Mouse (Mus musculus): ENCODE measurements around the gene Serinc3. TPM values are rescaled to one million over a fixed set of nuclear protein-coding genes. Genes with fewer than 3 reads are reported as not detected.

Gene Serinc3
- 21.2 and 28.1 TPM in 2 replicates for polyA plus RNA-seq (2021; fragmentation: Nextera tagmentation)
- long read RNA-seq, experiment 1, transcript Serinc3-201 (10 exons, 3,683 nt), result major isoform, 20 of 37 reads
- long read RNA-seq, experiment 1, partial matches to known transcripts, result 4 of 37 reads
- long read RNA-seq, experiment 1, other reads (novel, unspliced or antisense), result 13 of 37 reads
- long read RNA-seq, experiment 2, transcript Serinc3-201 (10 exons, 3,683 nt), result major isoform, 53 of 62 reads
- long read RNA-seq, experiment 2, partial matches to known transcripts, result 5 of 62 reads
- long read RNA-seq, experiment 2, other reads (novel, unspliced or antisense), result 4 of 62 reads

GRCm38 (mm10) chr2:163644575-163645385 lies at the start of gene Serinc3:
TSS of gene Serinc3 (minus strand) at chr2:163645131.

GRCm38 (mm10) chr2:163657975-163658886 lies 13.3 kb upstream of the Serinc3 start, which contains the start of gene Pkig:
TSS of gene Pkig (plus strand) at chr2:163658386.

GRCm38 (mm10) chr2:163602101-163602971 lies 42.6 kb downstream of the Serinc3 start, which contains the start of gene Ttpal:
TSS of gene Ttpal (plus strand) at chr2:163602314.

Other genes starting within 250 kb of the Serinc3 start
- 0.08 and 0.10 TPM in 2 replicates for gene Jph2, start 247.1 kb downstream of the Serinc3 start, polyA plus RNA-seq (2021; fragmentation: Nextera tagmentation)
- 33.2 and 35.0 TPM in 2 replicates for gene Oser1, start 220.4 kb downstream of the Serinc3 start, polyA plus RNA-seq (2021; fragmentation: Nextera tagmentation)
- 81.7 and 106 TPM in 2 replicates for gene Gdap1l1, start 206.7 kb downstream of the Serinc3 start, polyA plus RNA-seq (2021; fragmentation: Nextera tagmentation)
- gene Fitm2, start 172.5 kb downstream of the Serinc3 start, polyA plus RNA-seq (2021; fragmentation: Nextera tagmentation), result 6.4 and 7.4 TPM in 2 replicates
- gene R3hdml, start 152.8 kb downstream of the Serinc3 start, polyA plus RNA-seq (2021; fragmentation: Nextera tagmentation), result 0.13 TPM in 1 of 2 replicates, not detected in the other
- gene Hnf4a, start 138.3 kb downstream of the Serinc3 start, polyA plus RNA-seq (2021; fragmentation: Nextera tagmentation), result not detected in 2 replicates
- gene Ttpal, start 42.8 kb downstream of the Serinc3 start, polyA plus RNA-seq (2021; fragmentation: Nextera tagmentation), result 28.7 and 32.1 TPM in 2 replicates
- 244 and 276 TPM in 2 replicates for gene Pkig, start 13.3 kb upstream of the Serinc3 start, polyA plus RNA-seq (2021; fragmentation: Nextera tagmentation)
- gene Ada, start 105.1 kb upstream of the Serinc3 start, polyA plus RNA-seq (2021; fragmentation: Nextera tagmentation), result 0.48 and 0.70 TPM in 2 replicates
- 0.10 and 0.26 TPM in 2 replicates for gene Ccn5, start 175.7 kb upstream of the Serinc3 start, polyA plus RNA-seq (2021; fragmentation: Nextera tagmentation)
- not detected in 2 replicates for gene Kcnk15, start 208.5 kb upstream of the Serinc3 start, polyA plus RNA-seq (2021; fragmentation: Nextera tagmentation)